Mouse (Mus musculus): ENCODE data around the gene Rps23. TPM values are rescaled to one million over a fixed set of nuclear protein-coding genes. Genes with fewer than 3 reads are reported as not detected.
A peak's percentile ranks its signal among the peaks of the same experiment; 100 is the strongest.
"Not testable (repeated sequence)": the region's sequence is repeated elsewhere in the genome, so short reads cannot be mapped to it uniquely, and the experiment has no call there.

Rps23 gene
- polyA plus RNA-seq, 1 experiment: 409 TPM

DNA sequence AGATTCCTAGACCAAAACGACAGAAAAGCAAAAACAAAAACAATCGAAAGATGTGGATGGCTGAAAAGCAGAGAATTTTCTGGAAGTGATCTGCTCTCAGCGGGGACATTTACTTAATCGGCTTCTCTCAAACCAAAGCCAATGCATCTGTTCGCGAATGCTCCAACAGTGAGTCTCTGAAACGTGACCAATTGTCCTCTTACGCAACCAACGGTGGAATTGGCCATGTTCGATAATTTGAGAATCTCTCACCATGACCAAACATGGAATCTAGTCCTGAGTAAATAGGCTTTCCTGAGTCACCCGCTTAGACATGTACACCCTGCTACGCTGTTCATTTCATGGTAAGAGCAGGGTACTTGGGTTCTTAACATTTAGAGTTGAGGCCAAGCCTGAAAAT, 25.9 kb upstream of the Rps23 start:
- DNase-seq: no peak
- Histone ChIP-seq H3K27ac (ENCODE audit: insufficient read depth, low read length) (no peak overlapping the region), H3K27me3 (ENCODE audit: control insufficient read depth, insufficient read depth, low read length) (no peaks in the 10 kb centered on the region), H3K4me1 (ENCODE audit: control insufficient read depth, insufficient read depth, low read length) (0 out of 2 replicates have a peak, but pooled peaks cover 2% of the 10 kb centered on the region), H3K4me3 (replicated peaks; ENCODE audit: insufficient read depth, low read depth, low read length) (no peak overlapping the region)
- WGBS: 31% methylated on average over 12 of the region's 12 CpGs
- TF ChIP-seq POLR2A (IDR thresholded peaks at IDR 0.05; ENCODE audit: borderline replicate concordance, insufficient read depth, low read length) (no peak), CTCF (IDR thresholded peaks at IDR 0.05; ENCODE audit: borderline replicate concordance, insufficient read depth, low read depth, low read length) (no peak)

DNA sequence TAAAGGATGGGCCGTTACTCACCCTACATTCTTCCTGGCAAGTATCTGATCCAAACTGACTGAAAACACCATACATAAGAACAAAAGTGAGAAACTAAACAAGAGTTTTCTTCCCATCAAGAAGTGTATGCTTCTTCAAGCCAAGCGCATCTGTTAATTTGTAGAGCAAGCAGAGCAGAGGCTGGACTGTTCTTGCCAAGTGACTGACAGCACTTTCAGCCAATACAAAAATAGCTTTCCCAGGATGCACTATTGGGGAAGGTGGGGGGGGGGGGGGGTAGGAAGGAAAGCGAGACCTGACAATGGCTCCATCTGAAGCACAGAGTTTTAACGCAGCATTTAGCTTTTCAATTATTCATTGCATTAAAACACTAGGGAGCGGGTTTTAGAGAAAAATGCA, 17.6 kb upstream of the Rps23 start, which contains the start of gene Atp6ap1l:
Atp6ap1l (minus strand) TSS at position 180 of the 400 bp plus-strand sequence.
- H3K4me3 ChIP-seq (replicated peaks; ENCODE audit: insufficient read depth, low read depth, low read length): no peak within 1 kb of the TSS
- no peaks in the 10 kb centered on the region for H3K27me3 ChIP-seq (ENCODE audit: control insufficient read depth, insufficient read depth, low read length)
- DNase-seq: no peak
- 84% methylated on average over 5 of the region's 5 CpGs for WGBS
- H3K4me1 ChIP-seq (ENCODE audit: control insufficient read depth, insufficient read depth, low read length): no peaks in the 10 kb centered on the region
- H3K27ac ChIP-seq (ENCODE audit: insufficient read depth, low read length): no peak within 1 kb of the TSS
- no peak for TF ChIP-seq POLR2A (IDR thresholded peaks at IDR 0.05; ENCODE audit: borderline replicate concordance, insufficient read depth, low read length)
- TF ChIP-seq CTCF (IDR thresholded peaks at IDR 0.05; ENCODE audit: borderline replicate concordance, insufficient read depth, low read depth, low read length): no peak

DNA sequence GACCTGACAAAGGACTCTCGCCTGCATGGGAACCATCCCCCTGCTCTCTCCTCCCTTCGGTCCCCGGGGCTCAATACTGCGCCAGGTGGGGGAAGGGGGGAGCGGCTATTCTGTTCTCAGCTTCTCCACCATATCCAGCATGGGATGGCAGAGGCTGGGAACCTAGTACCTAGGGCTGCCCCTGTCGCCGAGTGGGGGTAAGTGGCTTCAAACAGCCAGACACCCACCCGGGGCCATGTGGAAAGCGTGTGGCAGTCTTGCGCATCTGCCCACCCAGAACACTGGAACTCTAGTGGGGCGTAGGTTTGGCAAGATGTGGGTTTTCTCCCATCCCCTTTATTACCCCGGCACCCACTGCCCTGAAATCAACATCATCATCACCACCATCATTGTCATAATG, 15.4 kb upstream of the Rps23 start:
- H3K4me1 ChIP-seq (ENCODE audit: control insufficient read depth, insufficient read depth, low read length): no peaks in the 10 kb centered on the region
- WGBS: 93% methylated on average over 12 of the region's 12 CpGs
- DNase-seq: no peak
- no peaks in the 10 kb centered on the region for H3K27me3 ChIP-seq (ENCODE audit: control insufficient read depth, insufficient read depth, low read length)
- TF ChIP-seq CTCF (IDR thresholded peaks at IDR 0.05; ENCODE audit: borderline replicate concordance, insufficient read depth, low read depth, low read length): no peak
- no peak overlapping the region for H3K27ac ChIP-seq (ENCODE audit: insufficient read depth, low read length)
- H3K4me3 ChIP-seq (replicated peaks; ENCODE audit: insufficient read depth, low read depth, low read length): no peak overlapping the region

DNA sequence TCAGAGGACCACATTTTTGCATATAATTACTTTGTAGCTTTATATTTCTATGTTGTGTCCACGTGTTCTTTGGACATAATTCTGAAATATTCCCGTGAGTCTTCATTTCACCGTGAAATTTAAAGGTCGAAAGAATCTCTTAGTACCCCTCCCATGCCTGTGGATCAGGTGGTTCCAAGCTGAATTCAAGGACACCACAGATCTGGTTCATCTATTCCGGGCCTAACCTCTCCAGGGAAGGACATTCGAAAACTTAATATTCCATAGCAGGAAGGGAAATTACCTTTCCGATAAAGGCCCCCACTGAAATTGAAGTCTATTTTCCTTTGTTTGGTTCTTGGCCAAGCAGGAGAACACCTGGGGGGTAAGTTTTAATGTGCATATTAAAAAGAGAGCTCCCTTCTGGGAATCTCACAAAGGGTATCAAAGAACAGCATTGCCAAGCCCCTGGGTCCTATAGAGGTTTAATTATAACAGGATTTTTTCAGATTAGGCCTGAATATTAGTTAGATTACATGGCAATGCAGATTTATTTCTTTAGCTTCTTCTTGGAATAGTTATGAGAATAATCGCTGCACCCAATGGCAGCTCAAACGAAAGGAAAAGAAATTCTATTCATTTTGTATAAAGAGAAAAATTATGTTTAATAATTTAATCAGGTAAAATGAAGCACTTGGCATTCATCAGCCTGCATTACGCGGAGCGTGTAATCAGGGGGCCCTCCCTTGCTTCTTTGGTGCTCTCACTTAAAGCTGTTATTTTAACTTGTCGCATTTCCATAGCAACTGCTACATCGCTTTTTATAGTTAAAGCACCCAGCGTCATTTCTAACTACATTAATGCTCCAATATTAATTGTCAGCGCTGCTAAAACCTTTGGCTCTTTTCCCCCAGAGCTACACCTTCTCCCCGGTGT, 9.7 kb upstream of the Rps23 start:
- H3K27ac ChIP-seq (ENCODE audit: insufficient read depth, low read length): no peak overlapping the region
- no peak for DNase-seq
- no peak for TF ChIP-seq POLR2A (IDR thresholded peaks at IDR 0.05; ENCODE audit: borderline replicate concordance, insufficient read depth, low read length)
- no peak for TF ChIP-seq CTCF (IDR thresholded peaks at IDR 0.05; ENCODE audit: borderline replicate concordance, insufficient read depth, low read depth, low read length)
- 50% methylated on average over 17 of the region's 17 CpGs for WGBS
- H3K4me3 ChIP-seq (replicated peaks; ENCODE audit: insufficient read depth, low read depth, low read length): no peak overlapping the region
- H3K4me1 ChIP-seq (ENCODE audit: control insufficient read depth, insufficient read depth, low read length): no peaks in the 10 kb centered on the region
- H3K27me3 ChIP-seq (ENCODE audit: control insufficient read depth, insufficient read depth, low read length): no peaks in the 10 kb centered on the region

DNA sequence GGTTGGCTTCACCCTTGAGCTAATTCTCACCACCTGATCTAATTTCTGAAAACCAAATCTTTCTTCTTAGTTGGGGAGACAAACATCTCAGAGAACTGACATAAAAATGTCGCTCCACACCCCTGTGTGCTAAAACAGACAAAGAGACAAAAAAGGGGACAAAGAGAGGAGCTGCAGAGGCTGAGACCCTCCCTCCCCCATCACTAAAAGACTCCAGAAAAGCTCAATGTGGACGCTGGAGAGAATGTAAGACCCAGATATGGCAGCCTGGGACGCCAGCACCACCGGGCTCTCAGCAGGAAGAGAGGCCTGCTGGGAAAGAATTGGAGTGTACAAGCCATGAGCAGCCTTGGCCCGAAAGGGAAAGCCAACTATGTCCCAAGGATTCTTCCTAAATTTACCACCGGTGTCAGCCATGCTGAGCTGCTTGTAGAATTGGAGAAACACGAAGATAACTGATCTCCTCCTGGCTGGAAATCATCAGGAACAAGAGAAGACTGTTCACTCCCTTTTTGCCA, 9.0 kb upstream of the Rps23 start:
- Histone ChIP-seq H3K27me3 (ENCODE audit: control insufficient read depth, insufficient read depth, low read length) (no peaks in the 10 kb centered on the region), H3K27ac (ENCODE audit: insufficient read depth, low read length) (no peak overlapping the region), H3K4me3 (replicated peaks; ENCODE audit: insufficient read depth, low read depth, low read length) (no peak overlapping the region), H3K4me1 (ENCODE audit: control insufficient read depth, insufficient read depth, low read length) (no peaks in the 10 kb centered on the region)
- WGBS: 18% methylated on average over 7 of the region's 7 CpGs
- no peak for TF ChIP-seq CTCF (IDR thresholded peaks at IDR 0.05; ENCODE audit: borderline replicate concordance, insufficient read depth, low read depth, low read length)
- TF ChIP-seq POLR2A (IDR thresholded peaks at IDR 0.05; ENCODE audit: borderline replicate concordance, insufficient read depth, low read length): no peak
- DNase-seq: no peak

DNA sequence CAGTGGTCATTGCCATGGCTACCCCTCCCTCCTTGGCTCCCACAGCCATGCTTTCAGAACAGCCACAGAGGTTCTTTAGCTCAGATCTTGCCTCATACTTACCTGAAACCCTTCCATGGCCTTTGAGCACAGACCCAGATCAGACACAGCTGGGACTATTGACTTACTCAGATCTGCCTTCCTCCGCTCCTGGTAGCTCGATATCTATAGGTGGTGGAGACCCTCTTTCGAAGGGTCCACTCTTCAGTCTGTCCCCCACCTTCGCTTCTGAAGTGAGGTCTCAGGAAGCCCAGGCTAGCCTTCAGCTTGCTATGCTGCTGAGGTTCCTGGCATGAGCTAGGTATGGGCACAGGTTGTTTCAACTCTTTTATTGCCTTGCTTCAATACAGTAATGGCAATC, 8.0 kb upstream of the Rps23 start:
- TF ChIP-seq POLR2A (IDR thresholded peaks at IDR 0.05; ENCODE audit: borderline replicate concordance, insufficient read depth, low read length) (no peak), CTCF (IDR thresholded peaks at IDR 0.05; ENCODE audit: borderline replicate concordance, insufficient read depth, low read depth, low read length) (no peak)
- no peaks in the 10 kb centered on the region for H3K27me3 ChIP-seq (ENCODE audit: control insufficient read depth, insufficient read depth, low read length)
- no peak for DNase-seq
- WGBS: 98% methylated on average over 4 of the region's 4 CpGs
- H3K27ac ChIP-seq (ENCODE audit: insufficient read depth, low read length): no peak overlapping the region
- no peak overlapping the region for H3K4me3 ChIP-seq (replicated peaks; ENCODE audit: insufficient read depth, low read depth, low read length)
- no peaks in the 10 kb centered on the region for H3K4me1 ChIP-seq (ENCODE audit: control insufficient read depth, insufficient read depth, low read length)

DNA sequence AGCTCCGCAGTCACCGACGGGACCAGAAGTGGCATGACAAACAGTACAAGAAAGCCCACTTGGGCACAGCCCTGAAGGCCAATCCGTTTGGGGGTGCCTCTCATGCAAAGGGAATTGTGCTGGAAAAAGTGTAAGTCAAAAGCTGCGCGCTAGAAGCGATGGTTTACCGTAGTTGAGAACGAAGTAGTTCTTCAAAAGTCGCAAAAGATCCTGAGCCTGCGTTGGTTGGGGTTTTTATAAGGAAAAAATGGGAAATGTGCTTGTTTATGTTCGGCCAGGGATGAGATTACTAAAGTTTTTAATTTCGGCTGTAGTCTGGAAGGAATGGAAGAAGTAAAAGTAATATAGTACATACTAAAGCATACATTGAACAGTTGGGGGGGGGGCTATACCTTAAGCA, 859 bp downstream of the Rps23 start:
- WGBS: under 1% methylated on average over 13 of the region's 13 CpGs

DNA sequence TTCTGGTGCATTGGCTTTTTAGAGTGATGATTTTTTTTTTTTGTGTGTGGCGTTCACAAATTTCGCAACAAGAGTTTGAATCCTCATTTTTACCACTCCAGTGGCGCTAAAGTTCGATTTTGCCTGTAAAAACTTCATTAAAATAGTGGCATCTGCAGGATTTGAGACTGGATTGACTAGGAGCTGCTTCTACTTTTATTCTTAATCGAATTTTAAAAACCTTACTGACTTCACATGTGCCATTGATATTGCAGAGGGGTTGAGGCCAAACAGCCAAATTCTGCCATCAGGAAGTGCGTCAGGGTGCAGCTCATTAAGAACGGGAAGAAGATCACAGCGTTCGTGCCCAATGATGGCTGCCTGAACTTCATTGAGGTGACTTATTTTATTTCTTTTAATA, 1.3 kb downstream of the Rps23 start:
- Histone ChIP-seq H3K4me3 (replicated peaks; ENCODE audit: insufficient read depth, low read depth, low read length) (no peak overlapping the region), H3K4me1 (ENCODE audit: control insufficient read depth, insufficient read depth, low read length) (no peaks in the 10 kb centered on the region), H3K27me3 (ENCODE audit: control insufficient read depth, insufficient read depth, low read length) (no peaks in the 10 kb centered on the region), H3K27ac (ENCODE audit: insufficient read depth, low read length) (no peak overlapping the region)
- TF ChIP-seq POLR2A (IDR thresholded peaks at IDR 0.05; ENCODE audit: borderline replicate concordance, insufficient read depth, low read length): no peak
- TF ChIP-seq CTCF (IDR thresholded peaks at IDR 0.05; ENCODE audit: borderline replicate concordance, insufficient read depth, low read depth, low read length): no peak
- WGBS: 44% methylated on average over 9 of the region's 9 CpGs
- DNase-seq: no peak

More for the DNA sequence above, 859 bp downstream of the Rps23 start:
- DNase-seq; H3K27me3 ChIP-seq (ENCODE audit: control insufficient read depth, insufficient read depth, low read length); H3K4me1 ChIP-seq (ENCODE audit: control insufficient read depth, insufficient read depth, low read length): not testable (repeated sequence)
- H3K4me3 ChIP-seq (replicated peaks; ENCODE audit: insufficient read depth, low read depth, low read length): peak overlapping the region; percentile 99
- 0 out of 2 replicates have a peak overlapping the region, but pooled peaks have one; percentile 85 for H3K27ac ChIP-seq (ENCODE audit: insufficient read depth, low read length)
